Mouse (Mus musculus) layer of hippocampus, postnatal 25 days (tissue): ENCODE data around the gene Pla2g3. TPM values are rescaled to one million over a fixed set of nuclear protein-coding genes. Genes with fewer than 3 reads are reported as not detected.

Experiments
- total RNA-seq, 2 experiments: library from RNA; stranded (reverse); gene quantifications; 2 replicates each; pipeline ENCODE4 v1.2.3; 2021

Pla2g3 gene
- total RNA-seq, 2 experiments from 2014 or later: 1.9 to 2.1 TPM

Other genes starting within 250 kb of the Pla2g3 start
- 100 to 1,000 TPM in 1 of 2 experiments, 10 to 100 TPM in 1; 99.2 to 104 TPM for gene Drg1, start 221.9 kb upstream of the Pla2g3 start, total RNA-seq
- 10 to 100 TPM; 53.4 to 56.4 TPM for gene Patz1, start 199.4 kb upstream of the Pla2g3 start, total RNA-seq
- 10 to 100 TPM; 29.1 to 38.2 TPM for gene Pik3ip1, start 157.9 kb upstream of the Pla2g3 start, total RNA-seq
- gene Limk2, start 79.1 kb upstream of the Pla2g3 start, total RNA-seq: 100 to 1,000 TPM in 1 of 2 experiments, 10 to 100 TPM in 1; 83.1 to 104 TPM
- 10 to 100 TPM; 25.2 to 28.0 TPM for gene Rnf185, start 35.9 kb upstream of the Pla2g3 start, total RNA-seq
- 10 to 100 TPM; 76.9 to 78.3 TPM for gene Inpp5j, start 16.5 kb downstream of the Pla2g3 start, total RNA-seq
- gene Selenom, start 26.4 kb downstream of the Pla2g3 start, total RNA-seq: 100 to 1,000 TPM; 204 to 221 TPM
- 1 to 10 TPM; 8.8 to 8.9 TPM for gene Smtn, start 52.3 kb downstream of the Pla2g3 start, total RNA-seq
- 10 to 100 TPM; 33.2 to 43.9 TPM for gene Morc2a, start 160.9 kb downstream of the Pla2g3 start, total RNA-seq